Mouse (Mus musculus) hematopoietic stem cell, adult 5-6 weeks (primary cell): ENCODE measurements around the gene Mfsd10. TPM values are rescaled to one million over a fixed set of nuclear protein-coding genes. Genes with fewer than 3 reads are reported as not detected.

Source experiments
- ATAC-seq, 2 experiments: fragments of 125-278 bp in 1 of 2; replicated peaks in 1 of 2; 2 replicates each; pipeline ENCODE4 v1.8.0; 2016 to 2017; ENCODE audit warnings: inconsistent platforms in 2 of 2, mild to moderate bottlenecking in 2 of 2, moderate number of reproducible peaks in 2 of 2, low read depth in 1 of 2, moderate TSS enrichment in 1 of 2; ENCODE audit not compliant: low FRiP score in 2 of 2, poor library complexity in 2 of 2, severe bottlenecking in 2 of 2, insufficient read depth in 1 of 2, low TSS enrichment in 1 of 2
- total RNA-seq: library from RNA; stranded (forward); fragments of 172-1452, 232-1000 nt; gene quantifications from 2 replicates; pipeline ENCODE4 v1.2.3, GENCODE M21; 2017

The Mfsd10 gene
- 76.8 and 89.1 TPM in 2 replicates for total RNA-seq

- ATAC-seq: peak; percentile 77 to 79
These were observed at the start of gene Mfsd10 for GRCm38 (mm10) chr5:34636481-34637287. Gene Mfsd10 (minus strand): TSS chr5:34637212.

GRCm38 (mm10) chr5:34670280-34670679 lies 33.3 kb upstream of the Mfsd10 start:
- ATAC-seq: no peak

GRCm38 (mm10) chr5:34669493-34669892 lies 32.5 kb upstream of the Mfsd10 start:
- no peak for ATAC-seq

GRCm38 (mm10) chr5:34663231-34663630 lies 26.2 kb upstream of the Mfsd10 start:
- no peak for ATAC-seq

- no peak for ATAC-seq
These were observed 24.9 kb upstream of the Mfsd10 start for GRCm38 (mm10) chr5:34661909-34662308.

- ATAC-seq: no peak; a peak in 1 of 4 replicates
These were observed 23.6 kb upstream of the Mfsd10 start for GRCm38 (mm10) chr5:34660591-34661130.

- ATAC-seq: peak; percentile 97 to 98
These were observed 22.9 kb upstream of the Mfsd10 start, which contains the start of the genes Nop14 and Grk4 for GRCm38 (mm10) chr5:34659686-34660590. Gene Nop14 (minus strand): TSS chr5:34660148. Gene Grk4 (plus strand): TSS chr5:34660379.

GRCm38 (mm10) chr5:34657556-34657955 lies 20.5 kb upstream of the Mfsd10 start:
- no peak for ATAC-seq

- ATAC-seq: no peak
These were observed 17.9 kb upstream of the Mfsd10 start for GRCm38 (mm10) chr5:34654881-34655280.

GRCm38 (mm10) chr5:34652961-34653360 lies 15.9 kb upstream of the Mfsd10 start:
- no peak for ATAC-seq

- peak; percentile 46 to 69; a peak in 2 of 4 replicates for ATAC-seq
These were observed 10.6 kb upstream of the Mfsd10 start for GRCm38 (mm10) chr5:34647581-34647980.

- peak; percentile 68 to 89; a peak in 3 of 4 replicates for ATAC-seq
These were observed 5.9 kb upstream of the Mfsd10 start for GRCm38 (mm10) chr5:34642932-34643331.

GRCm38 (mm10) chr5:34641991-34642390 lies 5.0 kb upstream of the Mfsd10 start:
- no peak for ATAC-seq

GRCm38 (mm10) chr5:34637591-34638156 lies 662 bp upstream of the Mfsd10 start:
- no peak for ATAC-seq

GRCm38 (mm10) chr5:34635665-34636192 lies 1.3 kb downstream of the Mfsd10 start:
- no peak for ATAC-seq

- peak; percentile 33 to 38; a peak in 3 of 4 replicates for ATAC-seq
These were observed 2.1 kb downstream of the Mfsd10 start for GRCm38 (mm10) chr5:34634746-34635400.

GRCm38 (mm10) chr5:34633641-34634040 lies 3.4 kb downstream of the Mfsd10 start:
- ATAC-seq: no peak
